Mouse (Mus musculus) spleen, adult 2 months (tissue): Measurements from ENCODE around the gene A930004D18Rik. TPM values are rescaled to one million over a fixed set of nuclear protein-coding genes. Genes with fewer than 3 reads are reported as not detected.

Experiments
- DNase-seq, 2 experiments: peaks; one replicate each; pipeline versions ENCODE4 v3.0.0 to v3.0.0-alpha.2; 2012 to 2021; ENCODE audit warnings: low spot score in 2 of 2, low read depth in 1 of 2
- H3K27ac ChIP-seq: fragments of 200-500 bp; 2 replicates; pipeline ENCODE4 v1.5.1; 2012; ENCODE audit warnings: low read length, inconsistent platforms; ENCODE audit not compliant: insufficient read depth
- H3K27me3 ChIP-seq: fragments of 200-500 bp; 2 replicates; pipeline ENCODE4 v1.6.1; 2012; ENCODE audit warnings: mild to moderate bottlenecking, moderate library complexity, low read length, inconsistent platforms; ENCODE audit not compliant: control insufficient read depth, insufficient read depth
- H3K36me3 ChIP-seq: fragments of 200-500 bp; 2 replicates; pipeline ENCODE4 v1.6.1; 2012; ENCODE audit warnings: mild to moderate bottlenecking, low read length, inconsistent platforms; ENCODE audit not compliant: control insufficient read depth, insufficient read depth
- H3K4me1 ChIP-seq: fragments of 200-500 bp; 2 replicates; pipeline ENCODE4 v1.6.1; 2011; ENCODE audit warnings: inconsistent platforms; ENCODE audit not compliant: control insufficient read depth, insufficient read depth, insufficient read length
- H3K4me3 ChIP-seq: fragments of 200-500 bp; 2 replicates; pipeline ENCODE4 v1.5.1; 2011; ENCODE audit warnings: mild to moderate bottlenecking, inconsistent platforms; ENCODE audit not compliant: insufficient read depth, insufficient read length; ENCODE audit errors: extremely low read depth
- CTCF ChIP-seq: fragments of 200-500 bp; IDR thresholded peaks from 2 replicates; pipeline ENCODE4 v1.5.1; 2011; ENCODE audit warnings: mild to moderate bottlenecking, inconsistent platforms; ENCODE audit not compliant: insufficient read depth, insufficient read length, insufficient replicate concordance; ENCODE audit errors: extremely low read depth
- POLR2A ChIP-seq: fragments of 200-500 bp; IDR thresholded peaks from 2 replicates; pipeline ENCODE4 v1.6.1; 2011; ENCODE audit warnings: low read depth, low read length, inconsistent platforms
- WGBS: fragments of 180-500 bp; shearing (Covaris S2); methylation state at CpG from one replicate; pipeline ENCODE4 v1.1.7; 2018; 5-methylcytosine and 5-hydroxymethylcytosine counted together
- polyA plus RNA-seq: library from polyadenylated mRNA; depleted of rRNA; stranded (reverse); fragments of >200 nt; gene quantifications from 2 replicates; pipeline ENCODE4 v1.2.3, GENCODE M21; 2012

Gene A930004D18Rik
- polyA plus RNA-seq, 1 experiment = 1.1 TPM

GRCm38 (mm10) chr2:18034371-18035250, 2.9 kb downstream of the A930004D18Rik start:
- H3K4me1 ChIP-seq = no peaks in the 10 kb centered on the region
- WGBS = 92% methylated on average over 10 of the region's 10 CpGs
- DNase-seq = no peak
- no peaks in the 10 kb centered on the region for H3K36me3 ChIP-seq
- no peak for TF ChIP-seq POLR2A
- TF ChIP-seq CTCF = no peak
- no peak overlapping the region for H3K27ac ChIP-seq
- H3K4me3 ChIP-seq = no peak overlapping the region
- peaks cover 15% of the 10 kb centered on the region for H3K27me3 ChIP-seq

- 86% methylated on average over 10 of the region's 10 CpGs for WGBS
- H3K4me3 ChIP-seq = no peak overlapping the region
- DNase-seq = no peak
- no peak for TF ChIP-seq CTCF
- no peak for TF ChIP-seq POLR2A
- H3K27ac ChIP-seq = no peak overlapping the region
- no peaks in the 10 kb centered on the region for H3K36me3 ChIP-seq
- peaks cover 20% of the 10 kb centered on the region for H3K27me3 ChIP-seq
- no peaks in the 10 kb centered on the region for H3K4me1 ChIP-seq
Observed at GRCm38 (mm10) chr2:18033166-18034108, 4.1 kb downstream of the A930004D18Rik start.

- Histone ChIP-seq H3K36me3 (no peaks in the 10 kb centered on the region), H3K27ac (no peak overlapping the region), H3K4me1 (no peaks in the 10 kb centered on the region), H3K4me3 (no peak overlapping the region), H3K27me3 (peaks cover 21% of the 10 kb centered on the region)
- WGBS = 90% methylated on average over 5 of the region's 5 CpGs
- no peak for TF ChIP-seq CTCF
- no peak for TF ChIP-seq POLR2A
- no peak for DNase-seq
Observed at GRCm38 (mm10) chr2:18032538-18032895, 5.0 kb downstream of the A930004D18Rik start.

GRCm38 (mm10) chr2:18031831-18032537, 5.6 kb downstream of the A930004D18Rik start:
- TF ChIP-seq CTCF = no peak
- TF ChIP-seq POLR2A = no peak
- H3K4me1 ChIP-seq = no peaks in the 10 kb centered on the region
- 20% methylated on average over 34 of the region's 34 CpGs for WGBS
- no peak for DNase-seq
- H3K27ac ChIP-seq = no peak overlapping the region
- no peaks in the 10 kb centered on the region for H3K36me3 ChIP-seq
- H3K4me3 ChIP-seq = no peak overlapping the region; the same call in 1 of the 2 replicates
- peaks cover 21% of the 10 kb centered on the region for H3K27me3 ChIP-seq

GRCm38 (mm10) chr2:18031271-18031821, 6.2 kb downstream of the A930004D18Rik start:
- Histone ChIP-seq H3K4me3 (no peak overlapping the region), H3K27ac (no peak overlapping the region), H3K27me3 (peaks cover 25% of the 10 kb centered on the region), H3K36me3 (no peaks in the 10 kb centered on the region), H3K4me1 (peaks cover 4% of the 10 kb centered on the region)
- WGBS = 21% methylated on average over 26 of the region's 26 CpGs
- DNase-seq = no peak
- no peak for TF ChIP-seq CTCF
- no peak for TF ChIP-seq POLR2A

- no peak overlapping the region for H3K4me3 ChIP-seq
- no peaks in the 10 kb centered on the region for H3K36me3 ChIP-seq
- 93% methylated on average over 8 of the region's 8 CpGs for WGBS
- peaks cover 10% of the 10 kb centered on the region for H3K4me1 ChIP-seq
- H3K27me3 ChIP-seq = peaks cover 28% of the 10 kb centered on the region
- TF ChIP-seq CTCF (no peak), POLR2A (no peak)
- no peak for DNase-seq
- H3K27ac ChIP-seq = no peak overlapping the region
Observed at GRCm38 (mm10) chr2:18030581-18030980, 7.0 kb downstream of the A930004D18Rik start.
